Mouse (Mus musculus): Measurements from ENCODE around the gene Pogz.

Pogz gene

DNA sequence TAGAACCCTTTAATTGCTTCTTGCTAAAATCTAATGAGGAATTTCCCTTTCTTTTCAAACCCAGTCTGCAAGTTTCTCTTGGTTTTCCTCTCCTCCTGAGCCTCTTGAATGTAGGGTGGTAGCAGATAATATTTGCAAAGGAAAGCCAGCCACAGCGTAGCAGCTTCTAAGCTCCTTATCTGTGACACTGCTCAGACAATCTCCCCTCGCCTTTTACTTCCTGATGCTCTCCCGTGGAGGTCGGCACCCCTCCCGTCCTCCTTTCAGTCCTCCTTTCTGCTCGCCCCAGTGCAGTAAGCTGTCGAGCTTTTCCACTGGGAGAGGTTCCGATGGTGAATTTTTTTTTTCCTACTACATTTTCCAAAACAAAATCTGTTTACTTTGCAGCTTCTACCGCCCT is 5.3 kb upstream of the Pogz start:
- in situ Hi-C loops (cut with MboI; ENCODE audit: unreplicated experiment in 2 of 2) = loop anchor here in 1 of 2 experiments (25.0 kb wide), 1 partner anchor 1270 kb away; the partner anchor contains the start of gene S100a10

DNA sequence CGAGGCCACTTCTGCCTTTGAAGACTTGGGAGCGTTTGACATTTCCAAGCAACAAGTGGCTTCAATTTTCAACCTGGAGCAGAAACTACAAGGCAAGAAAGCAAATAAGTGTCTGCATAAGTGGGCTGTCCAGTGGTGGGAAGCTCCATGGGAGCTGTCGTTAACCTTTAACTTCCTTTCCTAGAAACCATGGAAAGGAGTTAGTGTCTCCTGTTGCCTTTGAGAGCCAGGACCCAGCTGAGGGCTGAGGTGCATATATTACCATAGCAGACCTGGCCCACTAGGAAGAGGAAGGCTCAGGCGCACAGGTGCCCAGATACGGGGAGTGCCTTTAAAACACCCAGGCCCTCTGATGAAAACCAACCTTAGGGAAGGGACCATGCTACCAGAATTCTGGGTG is 4.7 kb upstream of the Pogz start:
- in situ Hi-C loops (cut with MboI; ENCODE audit: unreplicated experiment in 2 of 2) = loop anchor here in 1 of 2 experiments (25.0 kb wide), 1 partner anchor 1270 kb away; the partner anchor contains the start of gene S100a10

DNA sequence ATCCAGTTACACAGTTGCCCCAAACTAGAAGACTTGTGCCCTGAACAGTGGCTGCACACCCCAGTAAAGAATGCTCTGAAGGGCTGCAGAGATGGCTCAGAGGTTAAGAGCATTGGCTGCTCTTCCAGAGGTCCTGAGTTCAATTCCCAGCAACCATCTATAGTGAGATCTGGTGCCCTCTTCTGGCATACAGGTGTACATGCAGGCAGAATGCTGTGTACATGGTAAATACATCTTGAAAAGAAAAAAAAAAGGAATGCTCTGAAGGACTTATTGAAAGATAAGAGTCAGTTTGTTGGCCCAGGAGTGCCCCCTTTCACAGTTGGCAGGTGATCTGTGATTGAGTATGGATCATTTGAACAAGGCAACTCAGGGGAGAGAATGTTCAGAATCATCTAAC is 4.0 kb upstream of the Pogz start:
- in situ Hi-C loops (cut with MboI; ENCODE audit: unreplicated experiment in 2 of 2) = loop anchor here in 1 of 2 experiments (25.0 kb wide), 1 partner anchor 1271 kb away; the partner anchor contains the start of gene S100a10

GRCm38 (mm10) chr3:94835396-94835795 is 2.0 kb upstream of the Pogz start:
- in situ Hi-C loops (cut with MboI; ENCODE audit: unreplicated experiment in 2 of 2) = loop anchor here in 1 of 2 experiments (25.0 kb wide), 1 partner anchor 1273 kb away; the partner anchor contains the start of gene S100a10

DNA sequence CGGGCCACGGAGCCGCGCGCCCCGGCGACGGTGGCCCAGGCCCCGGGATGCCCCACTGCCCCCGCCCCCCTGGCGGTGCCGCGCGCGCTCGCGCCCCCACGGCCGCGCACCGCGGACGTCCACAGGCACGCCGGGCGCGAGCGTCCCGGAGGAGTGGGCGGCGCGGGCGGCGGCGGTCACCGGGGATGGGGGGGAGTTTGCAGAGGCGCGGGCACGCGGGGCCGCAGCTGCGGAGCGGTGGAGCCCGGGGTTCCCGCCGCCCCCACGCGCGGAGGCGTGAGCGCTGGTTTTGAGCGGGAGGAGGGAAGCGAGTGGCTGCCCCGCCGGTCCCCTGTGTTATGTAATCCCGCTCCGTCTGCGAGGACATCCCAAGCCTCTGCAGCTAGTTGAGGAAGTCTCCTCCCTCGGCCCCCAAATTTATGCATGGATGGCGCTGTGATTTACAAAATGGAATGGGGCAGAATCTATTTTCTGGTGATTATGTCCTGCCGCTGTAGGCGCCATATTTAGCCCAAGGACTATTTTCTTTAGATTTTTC is 661 bp downstream of the Pogz start:
- in situ Hi-C loops (cut with MboI; ENCODE audit: unreplicated experiment in 2 of 2) = loop anchor here in 1 of 2 experiments (25.0 kb wide), 1 partner anchor 1276 kb away; the partner anchor contains the start of gene S100a10

GRCm38 (mm10) chr3:94838631-94839030 is 1.3 kb downstream of the Pogz start:
- in situ Hi-C loops (cut with MboI; ENCODE audit: unreplicated experiment in 2 of 2) = loop anchor here in 1 of 2 experiments (25.0 kb wide), 1 partner anchor 1276 kb away; the partner anchor contains the start of gene S100a10

- in situ Hi-C loops (cut with MboI; ENCODE audit: unreplicated experiment in 2 of 2) = loop anchor here in 1 of 2 experiments (25.0 kb wide), 1 partner anchor 1277 kb away; the partner anchor contains the start of gene S100a10
Measured at GRCm38 (mm10) chr3:94839101-94839500, 1.7 kb downstream of the Pogz start.

GRCm38 (mm10) chr3:94847382-94847781 is 10.0 kb downstream of the Pogz start:
- in situ Hi-C loops (cut with MboI; ENCODE audit: unreplicated experiment in 2 of 2) = loop anchor here (5.0 to 25.0 kb wide), 5 partner anchors 225 to 1285 kb away; partner anchors contain the start of genes C2cd4d (in 1 of the 2) and S100a10 (in 1 of the 2)

DNA sequence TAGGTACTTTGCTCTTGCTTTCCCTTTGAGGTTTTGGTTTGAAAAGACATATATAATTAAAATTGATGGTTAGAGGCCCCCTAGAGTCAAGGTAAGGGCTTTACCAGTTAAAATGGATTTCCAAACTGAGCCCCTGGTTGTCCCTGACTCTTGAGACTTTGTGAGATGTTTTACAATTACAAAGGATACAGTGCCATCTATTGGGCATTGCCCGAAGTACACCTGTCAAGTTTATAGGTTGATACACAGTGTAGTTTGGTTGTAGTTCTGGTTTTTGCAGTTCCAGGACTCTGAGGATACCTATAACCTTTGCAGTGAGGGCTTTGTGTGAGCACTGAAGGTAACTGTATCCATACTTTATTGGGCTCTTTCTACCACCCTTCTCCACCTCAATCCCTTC is 12.0 kb downstream of the Pogz start:
- in situ Hi-C loops (cut with MboI; ENCODE audit: unreplicated experiment in 2 of 2) = loop anchor here (5.0 to 25.0 kb wide), 5 partner anchors 227 to 1287 kb away; partner anchors contain the start of genes C2cd4d (in 1 of the 2) and S100a10 (in 1 of the 2)

- in situ Hi-C loops (cut with MboI; ENCODE audit: unreplicated experiment in 2 of 2) = no loop called here
Measured at GRCm38 (mm10) chr3:94851731-94852130, 14.4 kb downstream of the Pogz start.

DNA sequence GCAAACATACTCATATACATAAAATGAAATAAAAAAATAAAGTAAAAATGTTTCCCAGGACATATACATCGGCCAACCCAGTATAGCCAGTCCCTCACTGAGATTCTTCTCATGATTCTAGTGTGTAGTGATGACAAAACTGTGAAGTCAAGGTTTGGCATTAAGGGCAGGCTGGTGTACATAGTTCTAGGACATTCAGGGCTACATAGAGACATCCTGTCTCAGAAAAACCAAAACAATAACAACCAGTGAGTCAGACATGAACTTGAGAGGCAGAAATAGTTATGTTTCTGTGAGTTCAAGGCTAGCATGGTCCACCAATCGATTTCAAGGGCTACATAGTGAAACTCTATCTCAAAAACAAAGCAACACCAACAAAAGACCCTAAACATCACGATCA is 14.8 kb downstream of the Pogz start:
- in situ Hi-C loops (cut with MboI; ENCODE audit: unreplicated experiment in 2 of 2) = no loop called here

GRCm38 (mm10) chr3:94859471-94859870 is 22.1 kb downstream of the Pogz start:
- in situ Hi-C loops (cut with MboI; ENCODE audit: unreplicated experiment in 2 of 2) = loop anchor here in 1 of 2 experiments (5.0 kb wide), 1 partner anchor 407 kb away; no protein-coding TSS in a partner anchor

DNA sequence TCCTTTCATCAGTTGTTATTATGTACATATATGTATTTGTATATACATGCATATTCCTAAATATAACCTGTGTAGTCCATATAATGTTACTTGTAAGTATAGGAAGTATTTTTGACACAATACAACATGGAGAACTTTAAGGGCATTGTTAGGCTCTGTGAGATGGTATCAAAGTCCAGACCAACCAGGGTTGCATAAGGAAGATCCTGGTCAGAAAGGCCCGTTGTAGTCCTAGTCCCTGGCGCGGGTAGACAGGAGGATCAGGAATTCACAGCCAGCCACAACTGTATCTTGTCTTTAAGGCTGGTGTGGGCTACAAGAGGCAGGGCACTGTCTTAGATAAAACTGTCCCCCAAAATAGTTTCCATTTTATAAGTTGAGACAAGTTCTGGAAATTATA is 31.6 kb downstream of the Pogz start:
- in situ Hi-C loops (cut with MboI; ENCODE audit: unreplicated experiment in 2 of 2) = no loop called here

GRCm38 (mm10) chr3:94878618-94879017 is 41.3 kb downstream of the Pogz start:
- in situ Hi-C loops (cut with MboI; ENCODE audit: unreplicated experiment in 2 of 2) = no loop called here

GRCm38 (mm10) chr3:94881840-94882239 is 44.5 kb downstream of the Pogz start:
- in situ Hi-C loops (cut with MboI; ENCODE audit: unreplicated experiment in 2 of 2) = no loop called here

DNA sequence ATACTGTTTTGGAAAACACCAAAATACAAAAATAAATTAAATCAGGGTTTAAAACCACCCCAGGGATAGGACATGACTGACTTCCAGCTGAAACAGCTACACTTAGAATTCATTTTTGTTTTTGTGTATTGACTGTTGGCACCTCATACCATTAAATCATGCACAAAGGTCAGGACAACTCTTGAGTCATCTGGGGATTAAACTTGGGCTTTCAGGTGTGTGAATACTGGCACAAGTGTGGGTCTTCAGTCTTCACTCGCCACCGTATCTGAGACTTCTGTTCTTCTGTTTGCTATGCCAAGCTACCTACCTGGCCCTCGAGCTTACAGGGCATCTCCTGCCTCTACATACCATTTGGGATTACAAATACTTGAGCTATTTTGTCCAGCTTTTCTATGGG is 45.2 kb downstream of the Pogz start:
- in situ Hi-C loops (cut with MboI; ENCODE audit: unreplicated experiment in 2 of 2) = no loop called here

DNA sequence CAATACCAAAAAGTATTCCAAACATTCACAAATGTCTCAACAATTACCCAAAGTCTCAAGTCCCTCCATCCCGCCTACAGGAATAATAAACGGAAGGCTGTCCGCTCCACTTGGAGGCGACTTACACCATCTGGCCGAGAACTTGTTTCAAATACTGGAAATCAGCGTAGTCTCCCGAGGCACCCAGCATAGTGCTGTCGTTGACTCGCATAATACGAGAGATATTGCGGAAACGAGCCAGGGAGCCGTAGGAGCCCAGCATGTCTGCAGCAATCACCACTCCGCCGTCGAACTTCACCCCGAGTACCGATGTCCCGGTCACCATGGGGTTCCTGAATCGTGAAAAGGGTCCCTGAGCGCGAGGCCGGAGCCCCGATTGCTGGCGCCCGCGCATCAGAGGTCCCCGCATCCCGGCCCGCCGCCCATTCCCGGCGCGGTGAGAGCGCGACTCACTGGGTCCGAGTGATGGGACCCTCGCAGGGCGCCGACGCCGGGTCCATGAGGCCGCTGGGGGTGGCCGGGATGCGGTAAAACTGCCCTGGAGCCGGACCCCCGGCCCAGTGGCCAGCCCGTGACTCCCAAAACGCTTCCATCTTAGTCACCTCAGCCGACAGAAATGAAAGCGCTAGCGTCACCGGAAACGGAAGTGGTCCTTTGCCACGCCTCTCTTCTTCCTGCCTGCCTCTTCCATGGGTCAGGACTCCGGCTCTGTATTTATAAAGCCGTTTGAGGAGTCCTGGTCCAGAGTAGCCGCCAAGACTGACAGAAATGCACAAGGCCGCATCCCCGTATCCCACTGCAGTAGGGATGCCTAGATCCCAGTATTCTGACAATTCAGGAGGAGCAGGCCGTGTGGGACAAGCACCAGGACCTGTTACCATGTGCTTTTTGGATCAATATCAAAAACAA is 49.2 kb downstream of the Pogz start, which contains the start of gene Psmb4:
Gene Psmb4 (minus strand): TSS at position 646 of the 909 bp plus-strand sequence.
- in situ Hi-C loops (cut with MboI; ENCODE audit: unreplicated experiment in 2 of 2) = no loop called here

DNA sequence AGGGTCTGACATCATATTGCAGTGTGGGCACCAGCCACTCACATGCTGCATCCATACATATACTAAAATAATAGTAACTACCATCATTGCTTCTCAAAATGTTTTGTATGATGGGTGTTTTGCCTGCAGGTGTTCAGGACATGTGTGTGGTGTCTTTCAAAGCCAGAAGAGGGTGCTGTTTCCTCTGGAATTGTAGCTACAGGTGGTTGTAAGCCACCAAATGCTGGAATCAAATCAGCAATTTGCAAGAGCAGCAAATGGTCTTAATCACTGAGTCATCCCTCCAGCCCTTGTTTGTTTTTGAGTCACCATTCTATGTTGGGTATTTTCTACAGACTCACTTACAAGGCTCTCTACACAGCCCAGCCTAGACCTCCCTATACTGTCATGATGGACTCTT is 51.2 kb downstream of the Pogz start:
- in situ Hi-C loops (cut with MboI; ENCODE audit: unreplicated experiment in 2 of 2) = no loop called here

- in situ Hi-C loops (cut with MboI; ENCODE audit: unreplicated experiment in 2 of 2) = no loop called here
Measured at GRCm38 (mm10) chr3:94894076-94894475, 56.7 kb downstream of the Pogz start.

GRCm38 (mm10) chr3:94902747-94903146 is 65.4 kb downstream of the Pogz start:
- in situ Hi-C loops (cut with MboI; ENCODE audit: unreplicated experiment in 2 of 2) = loop anchor here (5.0 to 10.0 kb wide), 7 partner anchors 40 to 535 kb away; no protein-coding TSS in a partner anchor

- in situ Hi-C loops (cut with MboI; ENCODE audit: unreplicated experiment in 2 of 2) = loop anchor here (5.0 to 10.0 kb wide), 7 partner anchors 38 to 537 kb away; no protein-coding TSS in a partner anchor
Measured at GRCm38 (mm10) chr3:94904759-94905158, 67.4 kb downstream of the Pogz start.
